Mouse (Mus musculus): ENCODE measurements around the gene Asb10.

GRCm38 (mm10) chr5:24541144-24541569, 379 bp upstream of the Asb10 start:
- no peak for TF ChIP-seq ZC3H11A (IDR thresholded peaks at IDR 0.05; ENCODE audit: borderline replicate concordance, low read depth, low read length)
- TF ChIP-seq ZNF384 (IDR thresholded peaks at IDR 0.05; ENCODE audit: low read depth, low read length), result no peak
- no peak for TF ChIP-seq MAFK (IDR thresholded peaks at IDR 0.05; ENCODE audit: insufficient read depth, low read depth, low read length)
- no peak for TF ChIP-seq CHD2 (IDR thresholded peaks at IDR 0.05; ENCODE audit: low read depth, low read length)
- no peak for TF ChIP-seq HCFC1 (IDR thresholded peaks at IDR 0.05; ENCODE audit: borderline replicate concordance, insufficient read depth, low read length)
